Mouse (Mus musculus) CH12.LX (cell line): ENCODE measurements around the gene Macf1.
A peak's percentile ranks its signal among the peaks of the same experiment; 100 is the strongest.

Source experiments
- CHD1 ChIP-seq: IDR thresholded peaks from 2 replicates; pipeline ENCODE4 v1.6.1; 2012; ENCODE audit warnings: low read depth, low read length, improper control_type of control experiment, inconsistent platforms
- CHD2 ChIP-seq: IDR thresholded peaks from 2 replicates; pipeline ENCODE4 v1.6.1; 2011; ENCODE audit warnings: low read length, improper control_type of control experiment
- CTCF ChIP-seq, 2 experiments: IDR thresholded peaks in 1 of 2; conservative IDR thresholded peaks in 1 of 2; 2 replicates each; pipeline ENCODE4 v1.5.1; 2011 to 2012; ENCODE audit warnings: low read depth in 2 of 2, low read length in 2 of 2, improper control_type of control experiment in 1 of 2, inconsistent platforms in 1 of 2, mild to moderate bottlenecking in 1 of 2, moderate library complexity in 1 of 2
- HCFC1 ChIP-seq: IDR thresholded peaks from 2 replicates; pipeline ENCODE4 v1.6.1; 2012; ENCODE audit warnings: low read depth, mild to moderate bottlenecking, inconsistent platforms, low read length, improper control_type of control experiment
- NRF1 ChIP-seq: IDR thresholded peaks from 2 replicates; pipeline ENCODE4 v1.6.1; 2014; ENCODE audit warnings: low read depth, mild to moderate bottlenecking, inconsistent platforms, low read length, improper control_type of control experiment, moderate library complexity
- POLR2A ChIP-seq: IDR thresholded peaks from 2 replicates; pipeline ENCODE4 v1.6.1; 2011; ENCODE audit warnings: low read depth, mild to moderate bottlenecking, improper control_type of control experiment, low read length
- RAD21 ChIP-seq: IDR thresholded peaks from 2 replicates; pipeline ENCODE4 v1.6.1; 2011; ENCODE audit warnings: low read depth, mild to moderate bottlenecking, low read length, improper control_type of control experiment, moderate library complexity
- RCOR1 ChIP-seq: conservative IDR thresholded peaks from 2 replicates; pipeline ENCODE4 v1.6.1; 2012; ENCODE audit warnings: low read depth, mild to moderate bottlenecking, inconsistent platforms, low read length, improper control_type of control experiment
- TCF12 ChIP-seq: IDR thresholded peaks from 2 replicates; pipeline ENCODE4 v1.6.1; 2014; ENCODE audit warnings: low read depth, mild to moderate bottlenecking, inconsistent platforms, low read length, improper control_type of control experiment
- ZMIZ1 ChIP-seq: IDR thresholded peaks from 2 replicates; pipeline ENCODE4 v1.6.1; 2012; ENCODE audit warnings: low read depth, mild to moderate bottlenecking, inconsistent platforms, low read length, improper control_type of control experiment

GRCm38 (mm10) chr4:123529230-123529629, 154.9 kb downstream of the Macf1 start:
- no peak for TF ChIP-seq CHD2
- TF ChIP-seq HCFC1, result no peak
- no peak for TF ChIP-seq ZMIZ1
- TF ChIP-seq CHD1, result no peak
- TF ChIP-seq TCF12, result no peak
- TF ChIP-seq CTCF (conservative IDR thresholded peaks at IDR 0.05 in 1 of 2, IDR thresholded peaks at IDR 0.05 in 1 of 2; ENCODE audit: low read depth in 2 of 2, low read length in 2 of 2), result peak; percentile 22 to 62; a peak in 2 of 4 replicates
- no peak for TF ChIP-seq RCOR1
- TF ChIP-seq POLR2A, result no peak
- TF ChIP-seq NRF1, result no peak
- peak; percentile 33 for TF ChIP-seq RAD21
